Mouse (Mus musculus): Measurements from ENCODE around the gene Tgm3.

DNA sequence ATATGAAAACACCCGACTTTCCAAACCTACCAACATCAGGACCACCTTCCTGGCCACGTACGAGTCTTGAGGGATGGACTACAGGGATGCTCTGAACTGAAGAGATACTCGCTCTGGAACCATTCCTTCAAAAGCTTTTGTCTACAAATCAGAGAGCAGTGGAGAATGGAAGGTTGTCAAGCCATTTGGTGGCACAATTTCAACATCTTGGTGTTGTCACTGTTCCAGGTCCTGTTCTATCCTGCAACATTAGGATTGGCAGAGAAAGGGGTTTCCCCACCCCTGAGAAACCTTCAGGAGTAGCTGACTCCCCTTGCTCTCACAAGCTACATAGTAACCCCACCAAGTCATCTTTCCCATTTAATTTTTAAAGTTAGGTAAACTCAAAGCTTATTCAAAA is 12.9 kb upstream of the Tgm3 start:
- no peak for TF ChIP-seq POLR2A (IDR thresholded peaks at IDR 0.05; ENCODE audit: extremely low read depth, insufficient read depth, low read length)
- no peak for TF ChIP-seq CTCF (IDR thresholded peaks at IDR 0.05; ENCODE audit: low read depth, low read length)

All from liver, adult 2 months (tissue).